Mouse (Mus musculus) ovary, adult 18-20 months (tissue): ENCODE results near the gene Tap2.

Experiments
- DNase-seq: peaks from one replicate; pipeline ENCODE4 v3.0.0; 2022; ENCODE audit warnings: low spot score, mixed read lengths

The Tap2 gene

DNA sequence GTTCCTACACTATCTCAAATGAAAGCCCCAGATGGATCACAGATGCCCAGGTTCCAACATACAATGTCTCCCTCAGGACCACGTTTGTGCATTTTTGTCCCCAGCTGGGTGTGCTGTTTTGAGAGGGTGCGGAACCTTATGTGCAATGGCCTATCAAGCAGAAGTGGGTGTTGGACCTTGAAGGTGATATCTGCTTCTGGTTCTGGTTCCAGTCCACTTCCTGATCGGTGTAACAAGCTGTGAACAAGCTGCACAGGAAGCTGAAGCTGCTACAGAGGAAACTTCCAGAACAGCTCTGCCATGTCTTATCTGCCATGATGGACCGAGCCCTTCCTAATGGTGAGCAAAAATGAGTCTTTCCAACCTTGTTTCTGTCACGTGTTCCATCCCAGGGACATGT is 53.2 kb downstream of the Tap2 start:
- DNase-seq = no peak

DNA sequence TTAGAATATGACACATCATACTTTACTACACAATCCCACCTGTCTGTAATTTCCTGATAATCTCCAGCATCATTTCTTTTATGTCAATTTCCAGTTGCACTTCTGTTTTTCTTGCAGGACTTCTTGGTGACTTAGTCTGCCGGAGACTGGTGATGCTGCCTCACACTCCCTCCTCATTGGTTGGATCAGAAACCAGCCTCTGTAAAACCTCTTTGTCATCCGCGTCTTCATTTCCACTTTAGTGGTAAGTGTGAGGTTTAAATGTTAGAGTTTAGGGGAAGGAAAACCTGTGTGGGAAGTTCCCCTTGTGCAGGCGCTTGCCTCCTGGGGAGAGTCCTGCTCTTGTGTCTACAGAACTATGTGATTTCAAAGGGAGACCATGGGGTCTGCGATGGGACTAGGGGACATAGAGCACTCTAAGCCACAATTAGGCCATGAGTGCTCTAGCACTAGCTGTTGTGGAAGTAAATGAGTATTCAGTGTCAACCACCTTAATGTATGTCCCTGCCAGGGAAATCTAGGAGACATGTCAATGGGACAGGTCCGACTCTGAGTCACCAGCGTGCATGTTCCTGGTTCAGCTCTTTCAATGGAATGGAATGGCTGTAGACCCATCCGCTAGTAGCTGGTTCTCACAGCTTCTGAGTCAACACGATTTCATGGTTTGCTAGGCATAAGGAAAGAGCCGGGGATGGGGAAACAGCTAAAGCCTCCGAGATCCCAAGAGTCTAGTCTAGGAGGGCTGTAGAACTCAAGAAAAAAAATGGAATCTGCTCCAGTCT is 54.5 kb downstream of the Tap2 start, which contains the start of gene H2-Ab1:
TSS of gene H2-Ab1 (plus strand) at position 96 of the 782 bp plus-strand sequence.
- no peak for DNase-seq

DNA sequence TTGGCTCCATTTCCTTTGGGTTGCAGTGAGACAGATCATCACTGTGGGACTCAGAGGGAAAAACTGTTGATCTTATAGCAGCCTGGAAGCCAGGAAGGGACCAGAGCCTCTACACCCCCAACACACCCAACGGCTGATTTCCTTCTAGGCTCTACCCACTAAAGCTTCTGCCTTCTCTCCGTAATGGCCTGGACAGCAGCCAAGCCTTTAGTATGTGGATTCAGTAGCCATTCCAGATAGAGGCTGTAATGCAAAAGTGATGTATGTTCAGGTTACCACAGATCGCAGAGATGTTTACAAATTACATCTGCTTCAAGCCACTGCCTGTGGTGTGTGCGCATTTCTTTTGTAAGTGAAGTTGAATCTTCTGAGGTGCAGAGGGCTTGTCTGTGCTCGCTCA is 57.2 kb downstream of the Tap2 start:
- DNase-seq = no peak

DNA sequence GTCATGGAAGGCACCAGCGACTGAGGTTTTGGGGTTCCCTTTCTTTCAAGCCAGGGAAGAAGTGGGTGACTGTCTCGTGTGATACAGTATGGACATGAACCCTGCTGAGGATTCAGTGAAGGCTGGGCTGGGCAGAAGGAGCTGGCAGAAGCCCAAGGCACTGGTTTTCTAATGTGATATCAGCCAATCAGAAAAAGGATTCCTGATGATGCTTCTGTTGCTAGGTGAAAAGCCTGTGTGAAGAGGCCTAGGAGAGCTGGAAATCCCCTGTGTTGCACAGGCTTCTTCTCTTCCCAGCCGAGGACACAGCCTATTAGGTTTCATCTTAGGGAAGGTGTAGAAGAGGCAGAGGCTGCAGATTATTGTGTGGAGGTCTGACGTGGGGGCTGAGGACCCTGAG is 58.2 kb downstream of the Tap2 start:
- peak; percentile 47 for DNase-seq

DNA sequence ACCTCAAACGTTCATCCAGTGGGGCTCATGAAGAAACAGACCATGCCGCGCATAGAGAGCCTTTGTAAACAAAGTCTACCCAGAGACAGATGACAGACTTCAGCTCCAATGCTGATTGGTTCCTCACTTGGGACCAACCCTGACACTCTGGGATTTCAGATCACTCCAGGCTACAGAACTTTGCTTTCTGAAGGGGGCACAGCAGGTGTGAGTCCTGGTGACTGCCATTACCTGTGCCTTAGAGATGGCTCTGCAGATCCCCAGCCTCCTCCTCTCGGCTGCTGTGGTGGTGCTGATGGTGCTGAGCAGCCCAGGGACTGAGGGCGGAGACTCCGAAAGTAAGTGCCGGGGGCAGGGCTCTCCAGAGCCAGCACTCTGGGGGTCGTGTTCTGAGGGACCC is 59.7 kb downstream of the Tap2 start:
- DNase-seq = no peak

DNA sequence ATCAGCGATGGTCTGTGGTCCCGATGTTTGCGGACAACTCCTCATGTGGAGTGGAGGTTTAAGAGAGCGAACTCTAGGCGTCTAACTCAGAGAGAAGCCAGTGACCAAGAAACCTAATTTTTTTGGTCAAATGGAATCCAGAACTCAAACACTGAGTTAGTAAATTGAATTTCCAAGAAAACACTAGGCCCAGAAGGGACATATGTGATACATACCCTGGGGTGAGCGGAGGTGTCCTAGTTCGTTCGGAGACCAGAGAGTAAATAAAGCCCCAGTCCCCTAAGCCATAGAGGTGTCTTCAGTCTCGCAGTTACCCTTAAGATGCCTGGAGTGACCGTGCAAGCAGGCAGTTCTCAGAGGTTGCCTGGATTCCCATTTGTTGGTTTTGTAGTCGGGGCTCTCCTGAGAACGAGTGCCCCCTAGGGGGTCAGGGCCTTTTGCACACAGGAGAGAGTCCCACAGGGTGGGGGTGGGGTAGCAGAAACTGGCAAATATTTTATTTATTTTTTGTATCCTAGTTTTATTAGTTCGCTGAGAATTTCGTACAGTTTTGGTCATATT is 60.6 kb downstream of the Tap2 start:
- no peak for DNase-seq

DNA sequence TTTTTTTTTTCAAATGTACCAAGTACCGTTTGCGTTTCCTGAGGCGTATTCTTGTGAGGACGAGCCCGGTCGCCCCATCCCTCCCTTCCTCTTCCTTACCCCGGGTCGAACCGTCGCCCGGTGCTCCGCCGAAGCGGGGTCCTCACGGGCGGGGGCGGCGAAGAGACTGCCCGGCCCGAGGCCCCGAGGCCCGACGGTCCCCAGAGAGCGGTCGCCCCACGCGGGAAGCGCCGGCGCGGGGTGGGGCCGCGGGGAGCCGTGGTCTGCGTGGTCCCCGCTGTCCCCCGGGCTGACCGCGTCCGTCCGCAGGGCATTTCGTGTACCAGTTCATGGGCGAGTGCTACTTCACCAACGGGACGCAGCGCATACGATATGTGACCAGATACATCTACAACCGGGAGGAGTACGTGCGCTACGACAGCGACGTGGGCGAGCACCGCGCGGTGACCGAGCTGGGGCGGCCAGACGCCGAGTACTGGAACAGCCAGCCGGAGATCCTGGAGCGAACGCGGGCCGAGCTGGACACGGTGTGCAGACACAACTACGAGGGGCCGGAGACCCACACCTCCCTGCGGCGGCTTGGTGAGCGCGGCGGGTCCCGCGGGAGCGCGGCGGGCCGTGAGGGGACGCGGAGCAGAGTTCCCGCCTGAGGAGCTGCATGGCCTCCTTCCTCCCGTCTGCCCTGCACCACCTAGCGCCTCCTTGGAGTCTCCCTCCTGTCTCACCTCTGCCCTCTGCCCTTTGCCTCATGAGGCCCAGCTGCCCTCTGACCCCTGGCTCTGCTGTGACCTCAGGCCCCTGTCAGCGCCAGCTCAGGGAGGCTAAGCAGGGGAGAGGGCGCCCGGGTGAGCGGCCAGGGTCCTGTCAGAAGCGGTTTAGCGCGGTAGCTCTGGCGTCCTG is 61.4 kb downstream of the Tap2 start:
- no peak for DNase-seq
